Mouse (Mus musculus) lung, embryonic 15.5 days (tissue): Measurements from ENCODE around the gene Cela3a. TPM values are rescaled to one million over a fixed set of nuclear protein-coding genes. Genes with fewer than 3 reads are reported as not detected.
A peak's percentile ranks its signal among the peaks of the same experiment; 100 is the strongest.

ENCODE experiments used
- ATAC-seq: fragments of 200-750 bp; cut with Nextera tagmentation; 2 replicates; pipeline ENCODE4 v1.8.0; 2017; ENCODE audit warnings: moderate number of reproducible peaks, borderline replicate concordance; ENCODE audit not compliant: low FRiP score, low TSS enrichment; ENCODE audit errors: extremely low read depth
- H3K27ac ChIP-seq: fragments of 300-500 bp; sonication (generic); 2 replicates; pipeline ENCODE4 v1.5.1; 2015; ENCODE audit warnings: moderate library complexity, mild to moderate bottlenecking, inconsistent platforms
- H3K27me3 ChIP-seq: fragments of 300-500 bp; sonication (generic); 2 replicates; pipeline ENCODE4 v1.6.1; 2015; ENCODE audit warnings: inconsistent platforms
- H3K36me3 ChIP-seq: fragments of 300-500 bp; sonication (generic); 2 replicates; pipeline ENCODE4 v1.6.1; 2015; ENCODE audit warnings: inconsistent platforms
- H3K4me1 ChIP-seq: fragments of 300-500 bp; sonication (generic); 2 replicates; pipeline ENCODE4 v1.6.1; 2015; ENCODE audit warnings: inconsistent platforms
- H3K4me2 ChIP-seq: fragments of 300-500 bp; sonication (generic); 2 replicates; pipeline ENCODE4 v1.6.1; 2015; ENCODE audit warnings: inconsistent platforms, mild to moderate bottlenecking, moderate library complexity
- H3K4me3 ChIP-seq: fragments of 300-500 bp; sonication (generic); 2 replicates; pipeline ENCODE4 v1.5.1; 2015; ENCODE audit warnings: mild to moderate bottlenecking, inconsistent platforms
- H3K9ac ChIP-seq: fragments of 300-500 bp; sonication (generic); 2 replicates; pipeline ENCODE4 v1.6.1; 2015; ENCODE audit warnings: inconsistent platforms
- H3K9me3 ChIP-seq: fragments of 300-500 bp; sonication (generic); 2 replicates; pipeline ENCODE4 v1.6.1; 2016; ENCODE audit warnings: inconsistent platforms
- WGBS: fragments of 180-500 bp; shearing (Covaris S2); methylation state at CpG from one replicate; pipeline ENCODE4 v1.1.7; 2015; 5-methylcytosine and 5-hydroxymethylcytosine counted together
- polyA plus RNA-seq: library from polyadenylated mRNA; unstranded; fragments of >200 nt; fragmentation: Nextera tagmentation; extraction: Ambion mirVana; gene quantifications from 2 replicates; pipeline ENCODE4 v1.2.1, GENCODE M21; 2015

The Cela3a gene
- polyA plus RNA-seq, 1 experiment from 2014 or later, result not detected

- H3K9ac ChIP-seq, result no peak overlapping the region
- peaks cover 11% of the 10 kb centered on the region; the same call in 1 of the 2 replicates for H3K4me1 ChIP-seq
- no peak overlapping the region for H3K4me3 ChIP-seq
- H3K27me3 ChIP-seq, result no peaks in the 10 kb centered on the region
- no peaks in the 10 kb centered on the region for H3K36me3 ChIP-seq
- ATAC-seq, result no peak
- H3K4me2 ChIP-seq, result no peak overlapping the region
- no peak overlapping the region for H3K27ac ChIP-seq
- 88% methylated on average over 10 of the region's 10 CpGs for WGBS
- H3K9me3 ChIP-seq, result no peaks in the 10 kb centered on the region
Observed at GRCm38 (mm10) chr4:137379713-137380255, 29.8 kb downstream of the Cela3a start.

- no peak for ATAC-seq
- H3K4me1 ChIP-seq, result peaks cover 11% of the 10 kb centered on the region; the same call in 1 of the 2 replicates
- H3K4me3 ChIP-seq, result no peak overlapping the region
- H3K36me3 ChIP-seq, result no peaks in the 10 kb centered on the region
- H3K9ac ChIP-seq, result no peak overlapping the region
- no peaks in the 10 kb centered on the region for H3K27me3 ChIP-seq
- no peaks in the 10 kb centered on the region for H3K9me3 ChIP-seq
- H3K27ac ChIP-seq, result no peak overlapping the region
- H3K4me2 ChIP-seq, result no peak overlapping the region
- WGBS, result 90% methylated on average over 3 of the region's 3 CpGs
Observed at GRCm38 (mm10) chr4:137379085-137379484, 30.5 kb downstream of the Cela3a start.

GRCm38 (mm10) chr4:137377526-137378304 lies 31.9 kb downstream of the Cela3a start:
- 66% methylated on average over 4 of the region's 4 CpGs for WGBS
- no peaks in the 10 kb centered on the region for H3K27me3 ChIP-seq
- H3K36me3 ChIP-seq, result no peaks in the 10 kb centered on the region
- no peaks in the 10 kb centered on the region for H3K9me3 ChIP-seq
- H3K27ac ChIP-seq, result no peak overlapping the region
- H3K4me2 ChIP-seq, result no peak overlapping the region
- peaks cover 11% of the 10 kb centered on the region; the same call in 1 of the 2 replicates for H3K4me1 ChIP-seq
- no peak overlapping the region for H3K4me3 ChIP-seq
- ATAC-seq, result no peak
- H3K9ac ChIP-seq, result no peak overlapping the region

DNA sequence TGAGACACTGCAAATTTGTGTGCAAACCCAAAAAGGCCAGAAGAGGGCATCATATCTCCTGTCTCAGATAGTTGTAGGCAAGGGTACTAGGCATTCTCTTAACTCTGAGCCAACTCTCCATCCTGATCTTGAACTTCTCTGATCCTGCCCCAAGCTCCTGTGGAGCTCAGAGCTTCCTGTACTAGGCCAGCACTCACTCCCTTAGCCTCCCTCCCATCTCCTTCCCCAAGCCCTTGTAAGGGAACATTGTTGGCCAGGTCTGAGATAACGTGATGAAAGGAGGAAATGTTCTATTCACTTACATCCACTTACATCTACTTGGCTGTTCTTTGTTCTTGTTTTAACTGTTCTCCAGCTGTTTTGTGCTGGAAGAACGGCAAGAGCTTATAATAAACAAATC lies 32.8 kb downstream of the Cela3a start:
- no peaks in the 10 kb centered on the region for H3K27me3 ChIP-seq
- no peak overlapping the region for H3K27ac ChIP-seq
- peaks cover 11% of the 10 kb centered on the region; the same call in 1 of the 2 replicates for H3K4me1 ChIP-seq
- 27% methylated on average over 2 of the region's 2 CpGs for WGBS
- no peak overlapping the region for H3K4me3 ChIP-seq
- H3K36me3 ChIP-seq, result no peaks in the 10 kb centered on the region
- no peaks in the 10 kb centered on the region for H3K9me3 ChIP-seq
- ATAC-seq, result no peak
- H3K9ac ChIP-seq, result no peak overlapping the region
- H3K4me2 ChIP-seq, result no peak overlapping the region

GRCm38 (mm10) chr4:137375314-137376278 lies 34.0 kb downstream of the Cela3a start:
- peak; percentile 66; the same call in 1 of the 2 replicates for ATAC-seq
- WGBS, result 32% methylated on average over 19 of the region's 19 CpGs
- Histone ChIP-seq H3K27me3 (no peaks in the 10 kb centered on the region), H3K4me2 (no peak overlapping the region), H3K4me1 (peaks cover 5% of the 10 kb centered on the region; the same call in 1 of the 2 replicates), H3K9ac (no peak overlapping the region), H3K9me3 (no peaks in the 10 kb centered on the region), H3K36me3 (no peaks in the 10 kb centered on the region), H3K27ac (no peak overlapping the region), H3K4me3 (no peak overlapping the region)

- Histone ChIP-seq H3K36me3 (no peaks in the 10 kb centered on the region), H3K9me3 (no peaks in the 10 kb centered on the region), H3K27me3 (no peaks in the 10 kb centered on the region), H3K27ac (peak overlapping the region; percentile 47; the same call in 1 of the 2 replicates), H3K9ac (no peak overlapping the region), H3K4me3 (no peak overlapping the region), H3K4me2 (no peak overlapping the region), H3K4me1 (peaks cover 13% of the 10 kb centered on the region)
- 60% methylated on average over 6 of the region's 6 CpGs for WGBS
- no peak for ATAC-seq
Observed at GRCm38 (mm10) chr4:137373711-137374110, 35.9 kb downstream of the Cela3a start.

DNA sequence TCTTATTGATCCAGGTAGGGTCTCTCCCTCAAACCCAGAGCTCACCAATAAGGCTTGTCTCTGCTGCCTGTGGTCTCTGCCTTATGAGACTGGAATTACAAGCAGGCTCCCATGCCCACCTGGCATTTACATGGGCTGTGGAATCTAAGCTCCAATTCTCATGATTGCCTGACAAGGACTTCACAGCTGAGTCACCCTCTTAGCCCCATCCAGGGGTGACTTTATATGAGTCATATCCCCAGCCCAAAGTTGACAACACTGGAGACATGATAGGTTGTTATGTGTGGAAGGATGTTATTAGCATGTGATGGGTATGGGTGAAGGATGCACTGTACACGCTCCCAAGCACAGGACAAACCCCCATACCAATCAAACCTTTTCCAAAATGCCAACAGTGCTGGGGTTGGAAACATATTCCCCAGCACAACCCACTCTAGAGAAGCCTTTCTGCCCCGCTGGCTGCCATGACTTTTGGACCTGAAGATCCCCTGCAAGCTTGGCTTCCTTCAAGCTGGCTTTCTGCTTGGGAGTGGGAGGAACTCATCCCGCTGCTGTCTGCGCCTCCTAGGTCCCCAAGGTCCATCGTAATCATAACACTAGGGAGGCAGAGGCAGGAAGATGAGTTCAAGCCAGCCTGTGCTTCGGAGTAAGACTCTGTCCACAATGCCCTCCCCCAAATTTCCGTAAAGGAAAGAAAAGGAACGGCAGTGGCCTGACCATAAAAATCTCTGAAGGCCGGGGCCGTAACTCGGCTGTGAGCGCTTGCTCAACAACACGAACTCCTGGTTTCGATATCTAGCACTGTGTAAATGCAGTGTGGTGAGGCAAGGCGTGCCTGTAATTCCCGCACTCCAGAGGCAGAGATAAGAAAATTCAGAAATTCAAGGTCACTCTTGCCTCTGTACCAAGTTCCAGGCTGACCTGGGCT lies 37.7 kb downstream of the Cela3a start:
- no peak overlapping the region for H3K4me3 ChIP-seq
- H3K4me2 ChIP-seq, result no peak overlapping the region

DNA sequence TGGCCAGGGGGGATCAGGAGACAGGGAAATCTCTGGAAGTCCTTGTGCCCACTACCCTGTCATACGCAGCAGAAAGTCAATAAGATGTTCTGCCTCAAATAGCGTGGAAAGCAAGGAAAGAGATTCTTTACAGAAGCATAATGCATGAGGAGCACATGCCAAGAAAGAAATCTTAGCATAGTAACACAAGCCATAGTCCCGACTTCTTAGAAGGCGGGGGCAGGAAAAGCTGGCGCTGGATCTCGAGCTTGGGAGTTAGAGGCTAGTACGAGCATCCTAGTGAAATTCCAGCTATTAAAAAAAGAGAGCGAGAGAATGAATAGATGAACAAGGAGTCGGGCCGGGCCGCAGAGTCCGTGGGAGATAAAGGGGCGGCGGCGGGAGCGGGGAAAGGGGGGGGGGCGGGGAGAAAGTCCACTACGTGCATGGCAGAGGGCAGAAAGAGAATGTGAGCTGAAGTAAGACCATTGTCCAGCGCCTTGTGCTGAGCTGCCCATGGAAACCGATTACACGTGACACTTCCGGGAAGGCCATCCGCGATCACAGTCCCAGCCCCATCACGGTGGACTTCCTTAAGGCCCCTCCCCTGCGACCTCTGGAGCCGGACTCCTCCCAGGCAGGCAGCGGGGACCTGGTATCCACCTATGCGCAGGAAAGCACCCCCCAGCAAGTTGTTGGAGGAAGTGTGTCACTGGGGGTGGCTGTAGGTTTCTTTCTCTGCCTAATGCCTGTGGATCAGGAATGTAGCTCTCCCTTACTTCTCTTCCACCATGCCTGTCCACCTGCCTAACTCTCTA lies 39.4 kb downstream of the Cela3a start:
- no peaks in the 10 kb centered on the region for H3K36me3 ChIP-seq
- ATAC-seq, result peak; percentile 53; the same call in 1 of the 2 replicates
- peak overlapping the region; percentile 76 for H3K4me2 ChIP-seq
- H3K9ac ChIP-seq, result peak overlapping the region; percentile 51
- no peaks in the 10 kb centered on the region for H3K27me3 ChIP-seq
- H3K4me1 ChIP-seq, result peaks cover 21% of the 10 kb centered on the region
- H3K27ac ChIP-seq, result peak overlapping the region; percentile 22; the same call in 1 of the 2 replicates
- WGBS, result 6% methylated on average over 29 of the region's 29 CpGs
- peak overlapping the region; percentile 38 for H3K4me3 ChIP-seq
- H3K9me3 ChIP-seq, result no peaks in the 10 kb centered on the region

More for the DNA sequence above, 37.7 kb downstream of the Cela3a start:
- no peaks in the 10 kb centered on the region for H3K36me3 ChIP-seq
- no peak overlapping the region for H3K27ac ChIP-seq
- WGBS, result 82% methylated on average over 16 of the region's 16 CpGs
- no peak for ATAC-seq
- H3K27me3 ChIP-seq, result no peaks in the 10 kb centered on the region
- no peaks in the 10 kb centered on the region for H3K9me3 ChIP-seq
- H3K4me1 ChIP-seq, result peaks cover 24% of the 10 kb centered on the region
- H3K9ac ChIP-seq, result no peak overlapping the region

- Histone ChIP-seq H3K36me3 (no peaks in the 10 kb centered on the region), H3K27ac (peak overlapping the region; percentile 51; the same call in 1 of the 2 replicates), H3K9me3 (no peaks in the 10 kb centered on the region), H3K27me3 (no peaks in the 10 kb centered on the region), H3K9ac (no peak overlapping the region), H3K4me2 (peak overlapping the region; percentile 1; the same call in 1 of the 2 replicates), H3K4me3 (no peak overlapping the region), H3K4me1 (peaks cover 21% of the 10 kb centered on the region)
- 13% methylated on average over 1 of the region's 1 CpGs for WGBS
- no peak for ATAC-seq
Observed at GRCm38 (mm10) chr4:137368198-137368597, 41.4 kb downstream of the Cela3a start.
